Mouse (Mus musculus) neutrophil, adult 59 days (primary cell): Measurements from ENCODE around the gene Gm13287. TPM values are rescaled to one million over a fixed set of nuclear protein-coding genes. Genes with fewer than 3 reads are reported as not detected.

Experiments
- total RNA-seq, 2 experiments: library from RNA; stranded (reverse); gene quantifications; 1 replicate in 1 of 2; 2 replicates in 1 of 2; pipeline ENCODE4 v1.2.4; 2023

Gene Gm13287
- total RNA-seq, 2 experiments from 2014 or later, result not detected

Other genes starting within 250 kb of the Gm13287 start
- gene Ifna15, start 245.0 kb upstream of the Gm13287 start, total RNA-seq, result not detected
- not detected for gene Ifna14, start 231.5 kb upstream of the Gm13287 start, total RNA-seq
- not detected for gene Ifna9, start 210.9 kb upstream of the Gm13287 start, total RNA-seq
- not detected for gene Ifna12, start 199.9 kb upstream of the Gm13287 start, total RNA-seq
- gene C87499, start 168.8 kb upstream of the Gm13287 start, total RNA-seq, result not detected
- gene Ifna13, start 158.8 kb upstream of the Gm13287 start, total RNA-seq, result not detected
- not detected for gene Ifna16, start 126.3 kb upstream of the Gm13287 start, total RNA-seq
- not detected for gene Ifna2, start 119.3 kb upstream of the Gm13287 start, total RNA-seq
- gene Ifnab, start 111.9 kb upstream of the Gm13287 start, total RNA-seq, result not detected
- gene Gm26566, start 81.4 kb upstream of the Gm13287 start, total RNA-seq, result under 1 TPM; 0.37 to 0.58 TPM
- 10 to 100 TPM; 49.2 to 57.1 TPM for gene Klhl9, start 80.8 kb upstream of the Gm13287 start, total RNA-seq
- not detected for gene Gm13271, start 48.4 kb upstream of the Gm13287 start, total RNA-seq
- not detected for gene Gm13283, start 43.1 kb upstream of the Gm13287 start, total RNA-seq
- under 1 TPM in 1 of 2 experiments, not detected in 1; 0.38 TPM for gene Gm13290, start 29.4 kb upstream of the Gm13287 start, total RNA-seq
- not detected for gene Gm13289, start 26.3 kb upstream of the Gm13287 start, total RNA-seq
- gene Gm13272, start 23.4 kb upstream of the Gm13287 start, total RNA-seq, result not detected
- gene Ifnz, start 21.1 kb upstream of the Gm13287 start, total RNA-seq, result not detected
- not detected for gene Gm13276, start 17.5 kb upstream of the Gm13287 start, total RNA-seq
- not detected for gene Gm13277, start 14.6 kb upstream of the Gm13287 start, total RNA-seq
- not detected for gene Gm13278, start 11.7 kb upstream of the Gm13287 start, total RNA-seq
- gene Gm13275, start 8.8 kb upstream of the Gm13287 start, total RNA-seq, result not detected
- not detected for gene Gm13279, start 5.9 kb upstream of the Gm13287 start, total RNA-seq
- gene Gm13285, start 3.6 kb upstream of the Gm13287 start, total RNA-seq, result under 1 TPM in 1 of 2 experiments, not detected in 1; 0.36 TPM
- gene Gm13288, start 2.3 kb downstream of the Gm13287 start, total RNA-seq, result not detected
- not detected for gene Ifna7, start 13.0 kb downstream of the Gm13287 start, total RNA-seq
- gene Ifna11, start 16.7 kb downstream of the Gm13287 start, total RNA-seq, result not detected
- gene Ifna6, start 24.2 kb downstream of the Gm13287 start, total RNA-seq, result not detected
- gene Ifna5, start 32.3 kb downstream of the Gm13287 start, total RNA-seq, result not detected
- not detected for gene Ifna4, start 38.6 kb downstream of the Gm13287 start, total RNA-seq
- not detected for gene Ifna1, start 46.8 kb downstream of the Gm13287 start, total RNA-seq
- gene Ifne, start 76.9 kb downstream of the Gm13287 start, total RNA-seq, result not detected